Mouse (Mus musculus) bone marrow macrophage, adult 2 months (primary cell): ENCODE measurements around the gene Anapc5. TPM values are rescaled to one million over a fixed set of nuclear protein-coding genes. Genes with fewer than 3 reads are reported as not detected.

Experiments used
- H3K27ac ChIP-seq: 2 replicates; pipeline ENCODE4 v1.5.1; 2012; ENCODE audit warnings: low read depth, low read length; ENCODE audit not compliant: insufficient read depth
- H3K4me1 ChIP-seq: 2 replicates; pipeline ENCODE4 v1.6.1; 2012; ENCODE audit warnings: low read length; ENCODE audit not compliant: control insufficient read depth, insufficient read depth
- H3K4me3 ChIP-seq: 2 replicates; pipeline ENCODE4 v1.5.1; 2012; ENCODE audit warnings: mild to moderate bottlenecking, low read length, moderate library complexity; ENCODE audit not compliant: insufficient read depth
- CTCF ChIP-seq: IDR thresholded peaks from 2 replicates; pipeline ENCODE4 v1.5.1; 2012; ENCODE audit warnings: low read depth, mild to moderate bottlenecking, low read length, moderate library complexity
- POLR2A ChIP-seq: IDR thresholded peaks from 2 replicates; pipeline ENCODE4 v1.6.1; 2012; ENCODE audit warnings: mild to moderate bottlenecking, low read depth, low read length, borderline replicate concordance
- polyA plus RNA-seq: library from polyadenylated mRNA; stranded (reverse); fragments of >200 nt; gene quantifications from 2 replicates; pipeline ENCODE4 v1.2.4, GENCODE M21; 2012; ENCODE audit not compliant: missing spikeins, insufficient read depth, insufficient read length

Anapc5 gene
- polyA plus RNA-seq, 1 experiment: 221 TPM

GRCm38 (mm10) chr5:122800345-122801010 lies 20.7 kb downstream of the Anapc5 start:
- H3K4me3 ChIP-seq: no peak overlapping the region
- TF ChIP-seq POLR2A (no peak), CTCF (no peak)
- H3K27ac ChIP-seq: no peak overlapping the region
- no peaks in the 10 kb centered on the region for H3K4me1 ChIP-seq

GRCm38 (mm10) chr5:122799379-122800344 lies 21.5 kb downstream of the Anapc5 start:
- no peak for TF ChIP-seq CTCF
- TF ChIP-seq POLR2A: no peak
- no peak overlapping the region for H3K27ac ChIP-seq
- H3K4me3 ChIP-seq: no peak overlapping the region
- no peaks in the 10 kb centered on the region for H3K4me1 ChIP-seq

- H3K4me3 ChIP-seq: no peak overlapping the region
- no peak for TF ChIP-seq POLR2A
- TF ChIP-seq CTCF: no peak
- no peak overlapping the region for H3K27ac ChIP-seq
- H3K4me1 ChIP-seq: no peaks in the 10 kb centered on the region
Observed at GRCm38 (mm10) chr5:122798557-122799378, 22.4 kb downstream of the Anapc5 start.

GRCm38 (mm10) chr5:122797866-122798265 lies 23.3 kb downstream of the Anapc5 start:
- H3K27ac ChIP-seq: no peak overlapping the region
- no peaks in the 10 kb centered on the region for H3K4me1 ChIP-seq
- no peak overlapping the region for H3K4me3 ChIP-seq
- no peak for TF ChIP-seq POLR2A
- TF ChIP-seq CTCF: no peak

GRCm38 (mm10) chr5:122788696-122789095 lies 32.4 kb downstream of the Anapc5 start:
- H3K4me3 ChIP-seq: no peak overlapping the region
- H3K27ac ChIP-seq: no peak overlapping the region
- 0 out of 2 replicates have a peak, but pooled peaks cover 5% of the 10 kb centered on the region for H3K4me1 ChIP-seq
- TF ChIP-seq CTCF (no peak), POLR2A (no peak)

GRCm38 (mm10) chr5:122786035-122786819 lies 34.9 kb downstream of the Anapc5 start:
- Histone ChIP-seq H3K4me1 (0 out of 2 replicates have a peak, but pooled peaks cover 5% of the 10 kb centered on the region), H3K4me3 (no peak overlapping the region), H3K27ac (no peak overlapping the region)
- no peak for TF ChIP-seq POLR2A
- no peak for TF ChIP-seq CTCF

GRCm38 (mm10) chr5:122783726-122784406 lies 37.3 kb downstream of the Anapc5 start:
- Histone ChIP-seq H3K4me3 (no peak overlapping the region), H3K4me1 (peaks cover 13% of the 10 kb centered on the region; the same call in 1 of the 2 replicates), H3K27ac (no peak overlapping the region)
- TF ChIP-seq CTCF: no peak
- TF ChIP-seq POLR2A: no peak

GRCm38 (mm10) chr5:122782066-122782465 lies 39.1 kb downstream of the Anapc5 start:
- TF ChIP-seq POLR2A (no peak), CTCF (no peak)

More at GRCm38 (mm10) chr5:122782066-122782465, 39.1 kb downstream of the Anapc5 start:
- no peak overlapping the region for H3K27ac ChIP-seq
- H3K4me1 ChIP-seq: peaks cover 11% of the 10 kb centered on the region; the same call in 1 of the 2 replicates
- H3K4me3 ChIP-seq: no peak overlapping the region
